Mouse (Mus musculus) embryonic facial prominence, embryonic 10.5 days (tissue): ENCODE measurements around the gene Cplx3. TPM values are rescaled to one million over a fixed set of nuclear protein-coding genes. Genes with fewer than 3 reads are reported as not detected.

Source experiments
- DNase-seq: peaks from one replicate; pipeline ENCODE4 v3.0.0-alpha.2; 2017; ENCODE audit warnings: low spot score
- H3K27ac ChIP-seq: fragments of 300-500 bp; sonication (generic); replicated peaks from 2 replicates; pipeline ENCODE4 v1.5.1; 2016; ENCODE audit warnings: mild to moderate bottlenecking
- H3K27me3 ChIP-seq: fragments of 300-500 bp; sonication (generic); replicated peaks from 2 replicates; pipeline ENCODE4 v1.6.1; 2016; ENCODE audit warnings: low read depth, mild to moderate bottlenecking; ENCODE audit not compliant: poor library complexity, severe bottlenecking
- H3K36me3 ChIP-seq: fragments of 300-500 bp; sonication (generic); replicated peaks from 2 replicates; pipeline ENCODE4 v1.6.1; 2016; ENCODE audit warnings: mild to moderate bottlenecking, moderate library complexity
- H3K4me1 ChIP-seq: fragments of 300-500 bp; sonication (generic); 2 replicates; pipeline ENCODE4 v1.6.1; 2016
- H3K4me3 ChIP-seq: fragments of 300-500 bp; sonication (generic); 2 replicates; pipeline ENCODE4 v1.5.1; 2016; ENCODE audit warnings: mild to moderate bottlenecking, moderate library complexity
- H3K9me3 ChIP-seq: fragments of 300-500 bp; sonication (generic); 2 replicates; pipeline ENCODE4 v1.6.1; 2016; ENCODE audit warnings: mild to moderate bottlenecking
- WGBS: fragments of 180-500 bp; shearing (Covaris S2); methylation state at CpG from one replicate; pipeline ENCODE4 v1.1.7; 2016; 5-methylcytosine and 5-hydroxymethylcytosine counted together
- polyA plus RNA-seq: library from polyadenylated mRNA; unstranded; fragments of >200 nt; fragmentation: Nextera tagmentation; extraction: Ambion mirVana; gene quantifications from 2 replicates; pipeline ENCODE4 v1.2.1, GENCODE M21; 2016

Cplx3 gene
- polyA plus RNA-seq, 1 experiment from 2014 or later, result 1.6 TPM

DNA sequence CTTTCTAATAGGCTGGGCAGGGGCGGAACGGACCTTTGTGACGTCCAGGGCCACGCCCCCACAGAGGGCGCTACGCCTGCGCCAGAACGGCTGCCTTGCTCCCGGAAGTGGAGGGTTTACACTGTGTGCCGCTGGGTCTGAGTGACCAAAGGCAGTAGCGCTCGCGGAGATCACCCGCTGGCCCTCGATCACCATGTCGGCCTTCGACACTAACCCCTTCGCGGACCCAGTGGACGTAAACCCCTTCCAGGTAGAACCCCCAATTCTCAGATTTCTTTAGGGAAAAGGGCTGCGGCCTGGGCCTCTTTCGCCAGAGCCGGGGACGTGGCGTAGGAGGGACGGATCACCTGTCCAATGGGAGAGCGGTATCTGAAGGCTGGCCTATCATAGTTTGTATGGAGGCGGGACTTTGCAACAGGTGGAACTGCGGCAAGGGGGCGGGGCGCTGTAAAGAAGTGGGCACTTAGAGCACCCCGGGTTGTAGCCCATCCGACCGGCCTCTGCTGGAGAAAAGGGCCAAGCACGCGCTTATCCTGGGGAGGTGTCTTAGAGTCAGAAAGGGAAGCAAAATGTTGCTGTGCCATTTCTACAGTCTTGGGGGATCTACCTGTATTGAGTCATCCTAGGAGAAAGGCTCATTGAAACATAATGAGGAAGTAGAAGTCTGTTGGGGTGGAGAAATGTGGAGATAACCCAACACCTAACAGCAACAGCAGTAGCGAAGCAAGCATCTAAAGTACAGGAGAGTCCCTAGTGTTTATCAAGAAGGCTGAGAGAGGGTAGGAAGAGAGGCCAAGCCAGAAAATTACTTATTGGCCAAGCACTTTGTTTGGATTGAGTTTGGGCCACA, 45.0 kb downstream of the Cplx3 start, which contains the start of gene Scamp2:
TSS of gene Scamp2 (plus strand) at position 83 of the 850 bp plus-strand sequence.
- Histone ChIP-seq H3K36me3 (0 out of 2 replicates have a peak, but pooled peaks cover 3% of the 10 kb centered on the region), H3K27me3 (no peaks in the 10 kb centered on the region), H3K27ac (peak within 1 kb of the TSS; percentile 81), H3K9me3 (no peaks in the 10 kb centered on the region), H3K4me1 (peaks cover 35% of the 10 kb centered on the region), H3K4me3 (peak within 1 kb of the TSS; percentile 69)
- WGBS, result under 1% methylated on average over 37 of the region's 37 CpGs
- peak; percentile 94 for DNase-seq

- 27% methylated on average over 7 of the region's 7 CpGs for WGBS
- 0 out of 2 replicates have a peak, but pooled peaks cover 3% of the 10 kb centered on the region for H3K36me3 ChIP-seq
- no peaks in the 10 kb centered on the region for H3K9me3 ChIP-seq
- H3K4me3 ChIP-seq, result peak overlapping the region; percentile 69
- peak overlapping the region; percentile 81 for H3K27ac ChIP-seq
- peaks cover 27% of the 10 kb centered on the region for H3K4me1 ChIP-seq
- H3K27me3 ChIP-seq, result no peaks in the 10 kb centered on the region
- no peak for DNase-seq
Observed at GRCm38 (mm10) chr9:57560263-57560662, 45.8 kb downstream of the Cplx3 start.

DNA sequence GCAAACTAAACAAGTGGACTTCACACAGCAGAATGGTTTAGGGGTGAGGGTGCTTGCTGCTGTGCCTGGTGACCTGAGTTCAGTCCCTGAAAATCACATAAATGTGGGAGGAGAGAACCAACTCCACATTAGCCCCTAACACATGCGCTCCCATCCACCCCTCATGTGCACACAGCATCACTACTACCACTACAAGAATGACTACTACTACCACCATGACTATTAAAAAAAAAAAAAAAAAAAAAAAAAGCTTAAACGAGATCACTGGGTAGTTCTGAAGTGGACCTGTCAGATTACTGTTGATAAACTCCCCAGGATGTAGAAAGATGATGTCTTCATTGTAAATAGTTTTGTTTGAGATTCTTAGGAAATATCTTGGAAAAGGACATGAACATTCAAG, 46.5 kb downstream of the Cplx3 start:
- Histone ChIP-seq H3K36me3 (0 out of 2 replicates have a peak, but pooled peaks cover 3% of the 10 kb centered on the region), H3K27me3 (no peaks in the 10 kb centered on the region), H3K4me1 (peaks cover 26% of the 10 kb centered on the region), H3K4me3 (no peak overlapping the region), H3K27ac (no peak overlapping the region), H3K9me3 (no peaks in the 10 kb centered on the region)
- no peak for DNase-seq
- 71% methylated on average over 2 of the region's 2 CpGs for WGBS

DNA sequence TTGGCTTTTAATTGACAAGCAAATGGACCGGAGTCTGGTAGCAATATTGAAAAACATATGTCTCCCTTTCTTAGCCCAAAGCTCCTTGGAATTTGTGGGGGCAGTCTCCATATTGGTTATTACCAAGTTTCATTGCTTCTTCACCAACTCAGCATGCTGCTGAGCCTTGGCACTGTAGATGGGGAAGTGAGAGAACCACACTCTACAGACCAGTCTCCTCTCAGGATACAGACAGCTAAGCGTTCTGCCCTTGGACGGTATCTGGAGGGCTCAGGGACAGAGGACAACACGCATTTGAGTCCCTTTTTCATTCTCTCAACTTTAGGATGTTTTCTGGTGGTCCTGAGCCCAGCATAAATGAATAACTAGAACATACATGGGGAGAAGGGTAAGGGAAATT, 47.5 kb downstream of the Cplx3 start:
- H3K27ac ChIP-seq, result no peak overlapping the region
- WGBS, result 84% methylated on average over 4 of the region's 4 CpGs
- H3K36me3 ChIP-seq, result 0 out of 2 replicates have a peak, but pooled peaks cover 3% of the 10 kb centered on the region
- DNase-seq, result no peak
- H3K27me3 ChIP-seq, result no peaks in the 10 kb centered on the region
- no peaks in the 10 kb centered on the region for H3K9me3 ChIP-seq
- peaks cover 33% of the 10 kb centered on the region for H3K4me1 ChIP-seq
- no peak overlapping the region for H3K4me3 ChIP-seq

DNA sequence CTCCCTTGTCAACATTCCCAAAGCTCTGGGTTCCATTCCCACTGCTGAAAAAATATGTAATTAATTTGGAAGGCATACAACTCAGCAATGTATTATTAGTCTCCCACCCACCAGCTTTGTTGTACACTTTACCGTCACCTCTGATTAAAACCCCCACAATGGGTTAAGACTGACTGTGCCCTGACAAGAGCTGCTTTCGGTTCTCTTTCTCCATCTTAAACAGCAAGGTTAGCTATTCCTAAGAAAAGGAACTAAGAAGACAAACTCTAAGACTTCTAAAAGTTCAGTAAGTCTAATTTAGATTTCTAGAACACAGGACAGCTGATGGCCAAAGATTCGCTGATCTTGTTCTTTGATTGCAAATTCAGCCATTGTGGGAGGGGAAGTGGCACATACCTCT, 48.9 kb downstream of the Cplx3 start:
- no peak overlapping the region for H3K27ac ChIP-seq
- no peaks in the 10 kb centered on the region for H3K36me3 ChIP-seq
- no peaks in the 10 kb centered on the region for H3K27me3 ChIP-seq
- no peak for DNase-seq
- no peaks in the 10 kb centered on the region for H3K9me3 ChIP-seq
- WGBS, result 82% methylated on average over 3 of the region's 3 CpGs
- H3K4me1 ChIP-seq, result peaks cover 27% of the 10 kb centered on the region
- no peak overlapping the region for H3K4me3 ChIP-seq

- Histone ChIP-seq H3K4me1 (peaks cover 16% of the 10 kb centered on the region), H3K27ac (no peak overlapping the region), H3K9me3 (no peaks in the 10 kb centered on the region), H3K36me3 (peaks cover 11% of the 10 kb centered on the region), H3K27me3 (no peaks in the 10 kb centered on the region), H3K4me3 (no peak overlapping the region)
- WGBS, result 47% methylated on average over 3 of the region's 3 CpGs
- no peak for DNase-seq
Observed at GRCm38 (mm10) chr9:57554753-57555152, 51.3 kb downstream of the Cplx3 start.

DNA sequence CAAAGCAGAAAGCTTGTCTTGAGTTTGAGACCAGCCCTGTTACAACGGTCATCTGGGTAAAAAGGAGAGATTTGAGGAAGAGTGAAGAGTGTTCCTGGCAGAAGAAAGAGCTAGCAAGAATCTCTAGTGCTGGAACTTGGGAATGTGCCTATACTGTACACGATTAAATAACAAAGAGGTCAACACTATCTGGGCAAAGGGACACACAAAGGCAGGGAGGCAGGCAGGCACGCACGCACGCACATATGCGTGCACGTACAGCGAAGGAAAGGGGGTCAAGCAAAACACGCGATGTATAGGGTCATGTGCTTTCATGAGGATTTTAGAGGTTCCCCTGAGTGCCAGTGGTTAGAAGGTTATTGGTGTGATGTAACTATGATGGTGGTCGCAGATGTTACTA, 53.0 kb downstream of the Cplx3 start:
- peaks cover 28% of the 10 kb centered on the region for H3K36me3 ChIP-seq
- no peak overlapping the region; the same call in 1 of the 2 replicates for H3K4me3 ChIP-seq
- H3K9me3 ChIP-seq, result no peaks in the 10 kb centered on the region
- no peaks in the 10 kb centered on the region for H3K27me3 ChIP-seq
- no peak for DNase-seq
- WGBS, result 74% methylated on average over 11 of the region's 11 CpGs
- H3K4me1 ChIP-seq, result peaks cover 16% of the 10 kb centered on the region
- no peak overlapping the region; the same call in 1 of the 2 replicates for H3K27ac ChIP-seq

DNA sequence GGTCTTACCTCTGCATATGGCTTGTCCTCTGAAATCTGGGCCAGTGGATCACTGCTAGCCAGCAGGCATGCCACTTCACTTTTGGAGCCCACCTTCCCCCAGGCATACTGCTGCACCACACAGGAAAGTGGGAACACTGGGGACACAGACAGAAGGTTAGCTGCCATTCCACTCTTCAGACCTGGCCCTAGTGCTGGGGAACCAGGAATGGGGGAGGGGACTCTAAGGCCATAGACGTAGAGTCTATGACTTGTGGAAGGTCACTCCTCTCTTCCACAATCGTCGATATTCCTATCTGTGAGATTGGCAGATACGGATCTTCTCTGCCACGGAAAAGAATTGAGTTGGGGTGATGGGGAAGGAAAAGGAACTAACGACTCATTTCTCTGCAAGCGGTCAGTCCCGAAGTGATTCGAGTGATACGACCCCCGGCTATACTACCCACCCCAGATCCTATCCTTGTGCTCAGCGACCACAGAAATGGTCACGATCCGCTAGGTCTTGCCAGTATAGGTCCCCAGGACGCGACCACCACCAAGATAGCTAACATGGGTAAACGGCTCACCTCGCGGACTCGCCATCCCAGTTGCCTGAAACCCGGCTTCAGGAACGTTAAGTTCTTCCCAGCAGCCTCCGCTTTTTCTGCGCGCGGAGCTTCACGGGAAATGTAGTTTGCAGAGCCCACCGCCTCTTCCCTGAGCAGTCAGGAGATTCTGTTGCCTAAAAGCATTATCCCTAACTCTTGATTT, 53.8 kb downstream of the Cplx3 start, which contains the start of gene Mpi:
TSS of gene Mpi (minus strand) at position 625 of the 749 bp plus-strand sequence.
- Histone ChIP-seq H3K9me3 (no peaks in the 10 kb centered on the region), H3K27ac (peak within 1 kb of the TSS; percentile 82)

GRCm38 (mm10) chr9:57550126-57550862, 55.8 kb downstream of the Cplx3 start:
- no peaks in the 10 kb centered on the region for H3K9me3 ChIP-seq
- DNase-seq, result no peak
- WGBS, result 88% methylated on average over 11 of the region's 11 CpGs
- peaks cover 16% of the 10 kb centered on the region for H3K4me1 ChIP-seq
- H3K27ac ChIP-seq, result no peak overlapping the region
- H3K27me3 ChIP-seq, result no peaks in the 10 kb centered on the region
- no peak overlapping the region for H3K4me3 ChIP-seq
- H3K36me3 ChIP-seq, result peaks cover 55% of the 10 kb centered on the region

More for the DNA sequence above, 53.8 kb downstream of the Cplx3 start, which contains the start of gene Mpi:
- Histone ChIP-seq H3K36me3 (peaks cover 36% of the 10 kb centered on the region), H3K4me3 (peak within 1 kb of the TSS; percentile 85), H3K27me3 (no peaks in the 10 kb centered on the region), H3K4me1 (peaks cover 16% of the 10 kb centered on the region)
- 1% methylated on average over 28 of the region's 28 CpGs for WGBS
- peak; percentile 77 for DNase-seq

Other genes with a start within 250 kb of the Cplx3 start
- gene Ppcdc, start 166.2 kb downstream of the Cplx3 start, polyA plus RNA-seq, result 20.8 and 25.4 TPM in 2 replicates
- 9.3 and 9.6 TPM in 2 replicates for gene Scamp5, start 138.2 kb downstream of the Cplx3 start, polyA plus RNA-seq
- 1.6 and 1.7 TPM in 2 replicates for gene Rpp25, start 102.3 kb downstream of the Cplx3 start, polyA plus RNA-seq
- gene Cox5a, start 85.0 kb downstream of the Cplx3 start, polyA plus RNA-seq, result 664 and 702 TPM in 2 replicates
- 17.1 and 17.7 TPM in 2 replicates for gene Fam219b, start 68.8 kb downstream of the Cplx3 start, polyA plus RNA-seq
- gene Mpi, start 53.5 kb downstream of the Cplx3 start, polyA plus RNA-seq, result 58.7 and 61.7 TPM in 2 replicates
- gene Scamp2, start 45.3 kb downstream of the Cplx3 start, polyA plus RNA-seq, result 44.1 and 45.3 TPM in 2 replicates
- gene Ulk3, start 16.8 kb downstream of the Cplx3 start, polyA plus RNA-seq, result 13.3 and 16.4 TPM in 2 replicates
- gene Lman1l, start 14.5 kb upstream of the Cplx3 start, polyA plus RNA-seq, result not detected in 2 replicates
- gene Csk, start 47.4 kb upstream of the Cplx3 start, polyA plus RNA-seq, result 33.2 and 38.3 TPM in 2 replicates
- not detected in 2 replicates for gene Cyp1a2, start 77.4 kb upstream of the Cplx3 start, polyA plus RNA-seq
- gene Cyp1a1, start 81.6 kb upstream of the Cplx3 start, polyA plus RNA-seq, result 0.07 TPM in 1 of 2 replicates, not detected in the other
- 45.5 and 46.7 TPM in 2 replicates for gene Edc3, start 102.3 kb upstream of the Cplx3 start, polyA plus RNA-seq
- 93.6 and 94.8 TPM in 2 replicates for gene Clk3, start 159.6 kb upstream of the Cplx3 start, polyA plus RNA-seq
- gene Arid3b, start 230.5 kb upstream of the Cplx3 start, polyA plus RNA-seq, result 51.0 and 64.3 TPM in 2 replicates